Mouse (Mus musculus) small intestine, adult 10 weeks (tissue): ENCODE results near the gene Grm6. TPM values are rescaled to one million over a fixed set of nuclear protein-coding genes. Genes with fewer than 3 reads are reported as not detected.

Experiments
- polyA plus RNA-seq: library from polyadenylated mRNA; stranded (reverse); fragments of 350-450 nt; fragmentation: Illumina TruSeq; extraction: RNeasy Lipid Tissue Mini Kit (QIAGEN cat#74804); gene quantifications from one replicate; pipeline ENCODE4 v1.2.3, GENCODE M21; 2014; ENCODE audit warnings: low replicate concordance

The Grm6 gene
- not detected for polyA plus RNA-seq

DNA sequence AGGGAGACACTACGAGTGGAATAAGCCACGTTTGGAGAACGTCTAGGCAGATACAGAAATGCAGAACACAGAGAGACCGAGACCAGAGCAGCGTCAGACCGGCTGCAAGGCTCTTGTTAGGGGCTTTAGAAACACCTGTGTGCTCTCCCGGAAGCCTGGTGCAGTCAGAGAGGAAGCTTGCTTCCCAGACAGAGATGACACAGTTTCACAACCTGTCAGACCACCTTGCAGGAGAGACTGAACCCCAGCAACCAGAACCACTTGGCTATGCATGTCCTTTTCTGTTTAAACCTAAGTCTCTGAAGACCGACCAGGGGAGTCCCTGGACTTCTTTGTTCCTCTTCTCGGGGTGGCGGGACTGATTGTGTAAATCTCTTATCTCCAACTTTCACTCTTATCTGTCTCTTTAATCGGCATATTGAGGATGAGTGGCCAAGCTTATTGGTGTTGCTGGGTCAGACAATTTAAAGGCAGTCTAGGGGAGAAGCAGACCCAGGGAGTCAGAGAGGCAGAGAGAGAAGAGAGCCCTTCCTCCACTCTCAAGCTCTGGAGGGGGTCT is at the start of gene Grm6:
TSS of gene Grm6 (plus strand) at position 509 of the 559 bp plus-strand sequence.

DNA sequence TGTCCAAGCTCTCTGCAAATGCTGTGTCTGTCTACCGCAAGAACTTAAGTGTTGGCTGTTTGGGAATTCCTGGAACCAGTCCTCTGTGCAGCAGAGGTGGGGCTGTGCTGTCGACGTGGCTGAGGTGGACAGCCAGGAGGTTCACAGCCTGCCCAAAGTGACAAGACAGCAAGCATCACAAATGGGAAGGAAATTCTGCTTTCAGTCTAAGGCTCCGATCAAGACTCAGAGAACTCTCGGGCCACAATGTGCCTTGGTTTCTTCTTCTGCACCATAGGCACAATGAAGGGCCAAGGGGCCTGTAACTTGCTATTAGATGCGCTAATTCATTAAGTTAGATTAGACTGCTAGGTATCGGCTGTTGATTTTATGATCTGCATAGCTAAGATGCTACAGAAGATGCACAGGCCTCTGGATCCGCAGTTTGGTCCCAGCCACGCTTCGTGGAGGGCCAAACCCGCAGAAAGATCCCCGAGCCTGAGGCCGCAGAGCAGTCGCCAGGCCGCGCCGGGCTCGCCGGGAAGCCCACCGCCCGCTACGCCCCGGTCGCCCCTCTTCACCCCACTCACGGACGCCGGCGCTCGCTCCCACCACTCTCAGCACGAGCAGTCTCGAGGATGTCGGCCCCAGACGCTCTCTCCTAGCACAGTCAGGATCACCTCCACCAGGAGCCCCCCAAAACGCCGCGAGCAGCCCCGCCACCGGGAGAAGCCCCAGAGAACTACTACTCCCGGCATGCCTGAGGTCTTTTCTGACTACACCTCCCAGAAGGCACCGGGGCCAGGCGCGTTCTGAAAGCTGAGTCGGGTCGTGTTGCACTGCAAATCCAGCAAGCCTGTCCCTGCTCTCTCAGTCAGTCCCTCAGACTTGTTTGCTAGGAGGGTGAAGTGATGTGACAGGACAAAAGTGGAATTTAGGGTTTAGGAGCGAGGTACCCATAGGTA is 23.2 kb upstream of the Grm6 start, which contains the start of gene Zfp354c:
TSS of gene Zfp354c (minus strand) at position 715 of the 944 bp plus-strand sequence.

DNA sequence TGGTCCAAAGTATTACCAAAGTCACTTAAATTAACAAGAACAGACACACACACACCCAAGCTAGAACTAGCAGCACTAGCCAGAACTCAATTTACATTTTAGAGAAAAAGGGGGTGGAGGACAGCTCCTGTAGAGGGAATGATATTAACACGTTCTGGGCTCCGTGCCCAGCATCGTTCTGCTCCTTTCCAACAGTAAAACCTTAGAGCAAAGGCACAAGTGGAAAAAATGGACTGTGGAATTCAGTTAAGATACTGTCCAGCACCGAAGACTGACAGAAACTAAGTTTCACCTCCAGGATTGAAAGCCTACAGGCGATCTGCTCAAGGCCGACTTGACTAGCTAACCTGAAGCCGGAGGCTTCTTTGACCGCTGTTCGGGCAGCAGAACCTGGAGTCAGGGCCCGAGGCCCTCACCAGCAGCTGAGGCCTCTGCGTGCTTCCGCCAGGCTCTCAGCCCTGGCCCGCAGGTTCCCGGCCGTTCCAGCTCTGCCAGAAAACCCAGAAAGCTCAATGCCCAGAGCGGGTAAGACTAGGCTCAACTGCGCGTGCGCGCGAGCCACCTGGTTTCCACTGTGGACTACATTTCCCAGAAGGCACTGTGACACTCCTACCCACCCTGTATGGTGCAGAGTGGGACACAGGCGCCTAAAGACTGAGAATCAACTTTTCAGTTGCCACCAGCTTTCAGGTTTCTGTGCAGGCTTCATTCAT is 9.3 kb upstream of the Grm6 start, which contains the start of gene Zfp879:
TSS of gene Zfp879 (minus strand) at position 530 of the 713 bp plus-strand sequence.

DNA sequence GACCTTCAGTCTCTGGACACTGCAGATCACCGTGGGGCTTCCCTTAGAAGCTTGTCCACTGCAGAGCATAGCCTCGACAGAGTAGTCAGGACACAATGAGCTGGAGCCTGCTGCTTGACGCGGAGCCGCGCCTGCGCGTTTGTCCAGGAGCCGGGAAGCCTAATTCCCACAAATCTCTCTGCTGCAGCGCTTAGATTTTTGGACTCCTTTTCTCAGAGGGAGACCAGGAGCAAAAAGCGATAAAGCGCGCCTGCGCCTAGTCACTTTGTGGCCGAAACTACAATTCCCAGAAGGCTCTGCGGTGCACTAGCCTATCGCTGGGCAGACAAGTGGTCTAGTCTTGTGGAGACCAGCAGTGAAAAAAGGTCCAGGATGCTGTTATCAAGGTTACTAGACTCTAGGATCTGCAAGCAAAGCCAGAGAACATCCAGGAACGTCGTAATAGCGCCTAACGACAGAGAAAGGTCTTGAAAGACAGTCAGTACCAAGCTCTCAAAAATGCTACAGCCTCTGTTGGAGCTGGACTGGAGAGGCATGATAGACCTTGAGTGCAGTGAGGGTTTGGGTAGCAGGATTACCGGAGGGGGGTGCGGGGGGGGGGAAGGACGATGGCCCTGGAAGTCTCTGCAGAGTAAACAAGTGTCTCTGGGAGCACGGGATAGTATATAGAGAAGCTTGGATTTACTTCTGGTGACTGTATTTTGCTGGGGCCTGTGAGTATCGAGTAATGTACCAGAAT is 37.1 kb downstream of the Grm6 start, which contains the start of gene Zfp454:
TSS of gene Zfp454 (minus strand) at position 262 of the 739 bp plus-strand sequence.

Other genes with a start within 250 kb of the Grm6 start
- 0.59 TPM for gene Adamts2, start 248.6 kb upstream of the Grm6 start, polyA plus RNA-seq
- 3.0 TPM for gene Zfp354c, start 23.0 kb upstream of the Grm6 start, polyA plus RNA-seq
- gene Zfp879, start 9.1 kb upstream of the Grm6 start, polyA plus RNA-seq = 0.22 TPM
- 0.48 TPM for gene Zfp454, start 37.0 kb downstream of the Grm6 start, polyA plus RNA-seq
- 7.6 TPM for gene Zfp2, start 65.5 kb downstream of the Grm6 start, polyA plus RNA-seq
- gene Zfp354b, start 80.9 kb downstream of the Grm6 start, polyA plus RNA-seq = 0.89 TPM
- not detected for gene 4933414I15Rik, start 93.1 kb downstream of the Grm6 start, polyA plus RNA-seq
- not detected for gene Prop1, start 103.1 kb downstream of the Grm6 start, polyA plus RNA-seq
- not detected for gene Olfr1378, start 115.8 kb downstream of the Grm6 start, polyA plus RNA-seq
- not detected for gene Olfr1377, start 131.3 kb downstream of the Grm6 start, polyA plus RNA-seq
- not detected for gene Olfr51, start 152.9 kb downstream of the Grm6 start, polyA plus RNA-seq
- not detected for gene Olfr54, start 163.6 kb downstream of the Grm6 start, polyA plus RNA-seq
- gene Olfr1375, start 197.4 kb downstream of the Grm6 start, polyA plus RNA-seq = not detected
- gene Zfp354a, start 208.6 kb downstream of the Grm6 start, polyA plus RNA-seq = 14.6 TPM